Mouse (Mus musculus): ENCODE measurements at regions not wholly inside any gene's neighbourhood (a gene's known extent, or its start where the extent isn't known, plus 50 kb on each side); places are given as distances from the start of the nearest gene placed in this dataset.
A peak's percentile ranks its signal among the peaks of the same experiment; 100 is the strongest.

DNA sequence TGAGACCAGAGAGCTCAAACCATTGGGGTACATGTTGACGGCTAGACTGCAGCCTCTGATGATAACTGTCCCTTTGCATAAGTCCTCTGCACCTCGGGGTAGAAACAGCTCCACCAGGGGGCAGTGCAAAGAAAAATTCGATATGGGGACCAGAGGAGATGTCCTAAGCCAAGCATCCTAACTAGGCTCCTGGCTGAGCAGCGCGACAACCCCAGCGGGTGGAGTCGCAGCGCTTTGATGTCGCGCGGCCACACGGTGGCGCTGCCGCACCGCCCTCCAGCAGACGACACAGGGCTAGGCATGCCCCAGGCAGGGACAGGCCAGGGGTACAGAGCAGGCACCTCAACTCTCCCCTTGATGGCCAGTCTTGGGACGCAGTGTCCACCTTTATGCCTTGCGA, 163.8 kb downstream of the Ttc8 start:
- Histone ChIP-seq H3K4me2 (no peak overlapping the region), H3K27me3 (ENCODE audit: control insufficient read depth, insufficient read depth, low read length) (peaks cover 10% of the 10 kb centered on the region), H3K27ac (ENCODE audit: low read depth, low read length) (no peak overlapping the region), H3K9me3 (replicated peaks; ENCODE audit: control insufficient read depth, low read length) (no peaks in the 10 kb centered on the region), H3K36me3 (ENCODE audit: control insufficient read depth, insufficient read depth, low read length) (no peaks in the 10 kb centered on the region), H3K4me3 (ENCODE audit: low read depth, low read length) (no peak overlapping the region), H3K9ac (ENCODE audit: low read depth, low read length) (no peak overlapping the region), H3K4me1 (ENCODE audit: control insufficient read depth, insufficient read depth, low read length) (no peaks in the 10 kb centered on the region)
- 5% methylated on average over 18 of the region's 18 CpGs for WGBS (ENCODE audit: insufficient replicate concordance)
- peak; percentile 68; the same call in 1 of the 2 replicates for ATAC-seq (replicated peaks; ENCODE audit: insufficient number of reproducible peaks, low FRiP score, low TSS enrichment)

DNA sequence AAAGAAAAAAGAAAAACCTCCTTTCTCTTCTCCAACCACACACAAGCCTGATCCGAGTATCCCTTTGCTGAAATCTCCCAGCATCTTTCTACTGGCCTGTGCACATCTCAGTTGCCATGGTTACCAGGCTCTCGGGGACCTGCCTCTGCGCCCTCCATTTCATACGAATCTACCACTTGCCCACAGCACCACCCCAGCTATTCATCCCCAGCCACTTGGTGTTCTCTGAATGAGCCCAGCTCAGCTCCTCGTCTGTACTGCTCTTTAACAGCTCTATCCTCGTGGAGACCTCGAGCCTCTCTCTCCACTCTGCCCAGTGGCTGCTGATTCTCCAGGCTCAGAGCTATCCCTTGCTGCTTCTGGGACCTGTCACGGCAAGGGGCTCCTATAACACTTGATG, 166.9 kb downstream of the Ttc8 start:
- no peak for ATAC-seq (replicated peaks; ENCODE audit: insufficient number of reproducible peaks, low FRiP score, low TSS enrichment)
- Histone ChIP-seq H3K27ac (ENCODE audit: low read depth, low read length) (no peak overlapping the region), H3K36me3 (ENCODE audit: control insufficient read depth, insufficient read depth, low read length) (no peaks in the 10 kb centered on the region), H3K27me3 (ENCODE audit: control insufficient read depth, insufficient read depth, low read length) (peaks cover 13% of the 10 kb centered on the region), H3K4me2 (no peak overlapping the region), H3K9me3 (replicated peaks; ENCODE audit: control insufficient read depth, low read length) (no peaks in the 10 kb centered on the region), H3K4me1 (ENCODE audit: control insufficient read depth, insufficient read depth, low read length) (no peaks in the 10 kb centered on the region), H3K9ac (ENCODE audit: low read depth, low read length) (no peak overlapping the region), H3K4me3 (ENCODE audit: low read depth, low read length) (no peak overlapping the region)
- 59% methylated on average over 8 of the region's 8 CpGs for WGBS (ENCODE audit: insufficient replicate concordance)

DNA sequence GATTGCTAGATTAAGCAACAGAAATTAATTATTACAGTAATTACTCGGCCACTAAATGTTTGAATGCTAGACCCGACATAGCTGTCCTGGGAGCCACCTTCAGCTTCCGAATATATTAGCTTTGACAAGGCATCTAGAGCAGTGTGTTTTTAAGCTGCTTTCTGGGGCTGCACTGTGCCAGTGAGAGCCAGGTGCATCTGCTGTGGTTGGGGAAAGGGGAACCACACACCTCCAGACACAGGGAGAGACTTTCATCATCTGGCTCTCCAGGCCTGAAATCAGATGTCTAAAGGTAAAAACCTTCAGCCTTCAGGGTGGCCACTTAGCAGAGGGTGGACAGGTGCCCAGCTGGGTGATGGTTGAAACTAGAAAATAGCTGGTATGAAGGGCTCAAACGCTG, 171.4 kb downstream of the Ttc8 start:
- ATAC-seq (replicated peaks; ENCODE audit: insufficient number of reproducible peaks, low FRiP score, low TSS enrichment), result no peak
- H3K27ac ChIP-seq (ENCODE audit: low read depth, low read length), result no peak overlapping the region
- 0 out of 2 replicates have a peak, but pooled peaks cover 2% of the 10 kb centered on the region for H3K27me3 ChIP-seq (ENCODE audit: control insufficient read depth, insufficient read depth, low read length)
- H3K9me3 ChIP-seq (replicated peaks; ENCODE audit: control insufficient read depth, low read length), result no peaks in the 10 kb centered on the region
- H3K9ac ChIP-seq (ENCODE audit: low read depth, low read length), result no peak overlapping the region
- no peaks in the 10 kb centered on the region for H3K4me1 ChIP-seq (ENCODE audit: control insufficient read depth, insufficient read depth, low read length)
- no peaks in the 10 kb centered on the region for H3K36me3 ChIP-seq (ENCODE audit: control insufficient read depth, insufficient read depth, low read length)
- 78% methylated on average over 4 of the region's 4 CpGs for WGBS (ENCODE audit: insufficient replicate concordance)
- H3K4me3 ChIP-seq (ENCODE audit: low read depth, low read length), result no peak overlapping the region
- no peak overlapping the region for H3K4me2 ChIP-seq

DNA sequence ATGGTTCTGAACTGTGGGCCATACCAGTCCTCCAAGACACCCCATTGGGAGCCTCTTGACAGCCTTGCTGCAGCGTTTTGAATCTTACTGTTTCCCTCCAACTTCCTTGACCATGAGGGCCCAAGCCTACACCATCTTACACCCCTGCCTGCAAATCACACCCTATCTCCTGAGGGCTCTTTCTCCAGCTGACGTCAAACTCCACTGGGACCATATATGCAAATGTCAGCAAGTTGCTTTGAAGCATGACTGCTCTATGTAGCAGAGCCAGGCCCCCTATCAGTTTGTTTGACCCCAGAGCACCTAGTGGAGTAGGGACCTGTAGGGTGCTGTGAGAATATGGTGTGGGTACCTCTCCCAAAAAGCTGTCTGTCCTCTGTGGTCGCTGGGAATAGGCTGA, 172.8 kb downstream of the Ttc8 start:
- Histone ChIP-seq H3K9me3 (replicated peaks; ENCODE audit: control insufficient read depth, low read length) (no peaks in the 10 kb centered on the region), H3K4me3 (ENCODE audit: low read depth, low read length) (no peak overlapping the region)
- WGBS (ENCODE audit: insufficient replicate concordance), result 54% methylated on average over 3 of the region's 3 CpGs

DNA sequence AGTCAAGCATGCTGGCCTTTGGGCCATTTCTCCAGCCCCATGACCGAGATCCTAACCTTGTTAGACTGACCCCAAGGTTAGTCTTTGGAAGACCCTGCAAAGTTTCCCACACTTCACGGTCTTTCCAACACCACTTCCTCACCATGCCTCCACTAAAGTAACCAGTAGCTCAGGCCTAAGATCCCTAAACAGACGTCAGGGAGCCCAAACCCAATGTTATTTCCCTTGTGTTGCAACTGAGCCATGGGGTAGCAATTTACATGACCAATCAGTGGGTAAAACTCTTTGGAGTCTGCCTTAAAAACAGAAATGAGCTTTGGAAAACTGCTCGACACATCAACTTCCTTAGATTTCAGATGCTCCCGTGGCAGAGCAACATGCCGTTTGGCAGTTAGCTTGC, 173.6 kb downstream of the Ttc8 start:
- H3K27ac ChIP-seq (ENCODE audit: low read depth, low read length), result no peak overlapping the region
- H3K27me3 ChIP-seq (ENCODE audit: control insufficient read depth, insufficient read depth, low read length), result 0 out of 2 replicates have a peak, but pooled peaks cover 2% of the 10 kb centered on the region
- no peak overlapping the region for H3K4me3 ChIP-seq (ENCODE audit: low read depth, low read length)
- H3K36me3 ChIP-seq (ENCODE audit: control insufficient read depth, insufficient read depth, low read length), result no peaks in the 10 kb centered on the region
- ATAC-seq (replicated peaks; ENCODE audit: insufficient number of reproducible peaks, low FRiP score, low TSS enrichment), result no peak
- no peaks in the 10 kb centered on the region for H3K9me3 ChIP-seq (replicated peaks; ENCODE audit: control insufficient read depth, low read length)
- no peaks in the 10 kb centered on the region for H3K4me1 ChIP-seq (ENCODE audit: control insufficient read depth, insufficient read depth, low read length)
- 78% methylated on average over 6 of the region's 6 CpGs for WGBS (ENCODE audit: insufficient replicate concordance)
- no peak overlapping the region for H3K9ac ChIP-seq (ENCODE audit: low read depth, low read length)
- no peak overlapping the region for H3K4me2 ChIP-seq

More for the DNA sequence above, 172.8 kb downstream of the Ttc8 start:
- Histone ChIP-seq H3K36me3 (ENCODE audit: control insufficient read depth, insufficient read depth, low read length) (no peaks in the 10 kb centered on the region), H3K4me1 (ENCODE audit: control insufficient read depth, insufficient read depth, low read length) (no peaks in the 10 kb centered on the region), H3K4me2 (no peak overlapping the region), H3K27ac (ENCODE audit: low read depth, low read length) (no peak overlapping the region), H3K9ac (ENCODE audit: low read depth, low read length) (no peak overlapping the region), H3K27me3 (ENCODE audit: control insufficient read depth, insufficient read depth, low read length) (0 out of 2 replicates have a peak, but pooled peaks cover 2% of the 10 kb centered on the region)
- no peak for ATAC-seq (replicated peaks; ENCODE audit: insufficient number of reproducible peaks, low FRiP score, low TSS enrichment)

DNA sequence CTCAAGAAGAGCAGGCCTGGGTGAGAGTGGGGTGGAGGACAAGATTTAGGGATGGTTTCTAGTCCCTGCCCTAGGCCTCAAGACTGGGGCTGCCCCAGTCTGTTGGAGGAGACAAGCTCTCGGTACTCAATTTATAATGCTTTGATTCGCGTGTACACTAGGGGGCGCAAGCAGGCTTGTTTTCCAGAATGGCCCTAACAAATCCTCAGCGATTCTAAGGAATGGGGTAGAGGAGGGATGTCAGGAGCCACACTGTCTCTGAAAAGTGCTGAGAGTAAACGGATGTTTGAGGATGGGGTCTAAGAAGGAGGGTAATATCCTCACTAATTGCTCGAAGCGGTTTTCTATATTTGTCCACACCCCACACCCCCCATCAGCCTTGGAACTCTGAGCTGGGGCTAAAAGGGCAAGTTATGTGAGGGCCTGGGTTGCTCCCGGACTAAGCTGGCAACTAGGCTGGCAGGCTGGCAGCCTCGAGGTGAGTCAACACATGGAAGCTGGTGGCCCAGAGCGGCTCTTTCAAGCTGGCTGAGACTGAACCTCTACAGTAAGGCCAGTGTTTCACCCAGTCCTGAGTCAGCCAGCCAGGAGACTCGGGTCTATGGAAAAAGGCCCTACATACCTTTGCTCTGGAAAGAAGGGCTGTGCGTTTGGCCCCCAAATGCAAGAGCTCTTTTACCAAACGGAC, 176.7 kb downstream of the Ttc8 start:
- ATAC-seq (replicated peaks; ENCODE audit: insufficient number of reproducible peaks, low FRiP score, low TSS enrichment), result peak; percentile 35
- Histone ChIP-seq H3K4me2 (no peak overlapping the region), H3K4me3 (ENCODE audit: low read depth, low read length) (no peak overlapping the region), H3K9ac (ENCODE audit: low read depth, low read length) (no peak overlapping the region), H3K9me3 (replicated peaks; ENCODE audit: control insufficient read depth, low read length) (no peaks in the 10 kb centered on the region), H3K27me3 (ENCODE audit: control insufficient read depth, insufficient read depth, low read length) (0 out of 2 replicates have a peak, but pooled peaks cover 1% of the 10 kb centered on the region), H3K27ac (ENCODE audit: low read depth, low read length) (no peak overlapping the region), H3K4me1 (ENCODE audit: control insufficient read depth, insufficient read depth, low read length) (no peaks in the 10 kb centered on the region), H3K36me3 (ENCODE audit: control insufficient read depth, insufficient read depth, low read length) (no peaks in the 10 kb centered on the region)
- WGBS (ENCODE audit: insufficient replicate concordance), result 31% methylated on average over 14 of the region's 14 CpGs

DNA sequence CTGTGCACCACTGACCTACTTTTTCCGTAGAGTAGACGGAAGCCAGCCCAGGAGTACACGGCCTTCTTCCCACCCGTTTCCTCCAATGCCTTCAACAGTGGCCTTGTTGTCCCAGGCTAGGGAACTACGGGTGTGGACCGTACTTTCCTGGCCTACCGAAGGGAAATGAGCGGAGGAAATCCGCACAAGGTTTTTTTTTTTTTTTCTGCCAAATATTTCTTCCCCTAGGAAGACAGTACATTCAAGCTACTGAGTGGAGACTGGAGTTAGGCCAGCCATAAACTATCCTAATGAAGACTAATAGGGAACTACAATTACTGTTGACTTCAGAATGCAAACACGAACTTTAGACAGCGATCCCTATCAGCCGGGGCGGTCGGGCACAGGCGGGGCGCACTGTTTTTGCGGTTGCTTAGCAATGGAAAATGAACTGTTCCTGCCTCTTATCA, 177.3 kb downstream of the Ttc8 start:
- H3K4me3 ChIP-seq (ENCODE audit: low read depth, low read length), result no peak overlapping the region
- H3K9me3 ChIP-seq (replicated peaks; ENCODE audit: control insufficient read depth, low read length), result no peaks in the 10 kb centered on the region
- ATAC-seq (replicated peaks; ENCODE audit: insufficient number of reproducible peaks, low FRiP score, low TSS enrichment), result no peak
- no peak overlapping the region for H3K9ac ChIP-seq (ENCODE audit: low read depth, low read length)
- H3K4me1 ChIP-seq (ENCODE audit: control insufficient read depth, insufficient read depth, low read length), result no peaks in the 10 kb centered on the region
- no peaks in the 10 kb centered on the region for H3K27me3 ChIP-seq (ENCODE audit: control insufficient read depth, insufficient read depth, low read length)
- H3K27ac ChIP-seq (ENCODE audit: low read depth, low read length), result no peak overlapping the region
- H3K4me2 ChIP-seq, result no peak overlapping the region
- H3K36me3 ChIP-seq (ENCODE audit: control insufficient read depth, insufficient read depth, low read length), result no peaks in the 10 kb centered on the region
- 71% methylated on average over 17 of the region's 17 CpGs for WGBS (ENCODE audit: insufficient replicate concordance)

DNA sequence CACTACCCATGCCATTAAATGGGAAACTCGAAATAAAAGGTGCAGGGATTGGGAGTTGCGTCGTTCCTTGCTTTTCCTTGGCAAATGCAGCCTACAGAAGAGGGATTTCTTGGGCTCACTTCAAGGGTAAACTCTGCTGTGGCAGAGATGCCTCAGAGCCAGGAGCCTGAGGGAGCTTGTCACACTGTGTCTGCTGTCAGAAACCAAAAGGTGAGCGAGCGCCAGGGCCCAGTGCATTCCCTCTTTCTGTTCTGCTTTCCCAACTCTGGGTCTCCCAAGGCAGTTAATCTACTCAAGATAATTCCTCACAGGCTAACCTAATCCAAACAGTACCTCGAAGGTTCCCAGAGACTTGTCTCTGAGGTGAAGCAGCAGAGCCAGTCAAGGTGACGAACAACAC, 179.5 kb downstream of the Ttc8 start:
- no peak for ATAC-seq (replicated peaks; ENCODE audit: insufficient number of reproducible peaks, low FRiP score, low TSS enrichment)
- WGBS (ENCODE audit: insufficient replicate concordance), result 63% methylated on average over 7 of the region's 7 CpGs
- H3K36me3 ChIP-seq (ENCODE audit: control insufficient read depth, insufficient read depth, low read length), result no peaks in the 10 kb centered on the region
- H3K9ac ChIP-seq (ENCODE audit: low read depth, low read length), result no peak overlapping the region
- no peaks in the 10 kb centered on the region for H3K4me1 ChIP-seq (ENCODE audit: control insufficient read depth, insufficient read depth, low read length)
- H3K27ac ChIP-seq (ENCODE audit: low read depth, low read length), result no peak overlapping the region
- no peak overlapping the region for H3K4me2 ChIP-seq
- no peaks in the 10 kb centered on the region for H3K27me3 ChIP-seq (ENCODE audit: control insufficient read depth, insufficient read depth, low read length)
- H3K9me3 ChIP-seq (replicated peaks; ENCODE audit: control insufficient read depth, low read length), result no peaks in the 10 kb centered on the region
- H3K4me3 ChIP-seq (ENCODE audit: low read depth, low read length), result no peak overlapping the region

DNA sequence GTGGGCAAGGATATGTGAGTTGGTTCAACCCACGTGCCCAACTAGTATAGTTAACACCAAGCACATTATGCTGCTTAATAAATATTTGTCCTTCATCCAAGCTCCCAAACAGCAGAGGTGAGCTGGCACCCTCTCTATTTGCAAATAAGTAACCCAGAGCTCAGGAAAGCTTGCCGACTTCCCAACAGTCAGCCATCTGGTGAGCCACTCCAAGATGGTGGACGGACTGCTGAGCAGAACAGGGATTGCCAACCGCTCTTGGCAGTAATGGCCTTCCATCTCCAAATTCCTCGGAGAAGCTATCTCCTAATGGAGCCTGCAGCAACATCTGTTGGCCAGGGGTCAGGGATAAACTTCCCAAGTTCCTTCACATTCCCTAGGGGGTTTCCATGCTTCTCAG, 188.2 kb downstream of the Ttc8 start:
- H3K9ac ChIP-seq (ENCODE audit: low read depth, low read length), result no peak overlapping the region
- 84% methylated on average over 5 of the region's 5 CpGs for WGBS (ENCODE audit: insufficient replicate concordance)
- no peak for ATAC-seq (replicated peaks; ENCODE audit: insufficient number of reproducible peaks, low FRiP score, low TSS enrichment)
- H3K4me2 ChIP-seq, result no peak overlapping the region
- no peaks in the 10 kb centered on the region for H3K4me1 ChIP-seq (ENCODE audit: control insufficient read depth, insufficient read depth, low read length)
- no peaks in the 10 kb centered on the region for H3K36me3 ChIP-seq (ENCODE audit: control insufficient read depth, insufficient read depth, low read length)
- no peak overlapping the region for H3K27ac ChIP-seq (ENCODE audit: low read depth, low read length)
- no peak overlapping the region for H3K4me3 ChIP-seq (ENCODE audit: low read depth, low read length)
- 0 out of 2 replicates have a peak, but pooled peaks cover 4% of the 10 kb centered on the region for H3K9me3 ChIP-seq (replicated peaks; ENCODE audit: control insufficient read depth, low read length)
- H3K27me3 ChIP-seq (ENCODE audit: control insufficient read depth, insufficient read depth, low read length), result no peaks in the 10 kb centered on the region

All from heart, embryonic 11.5 days (tissue).